Mouse (Mus musculus) liver (tissue): ENCODE measurements around the gene Olfr769.
"Not testable (repeated sequence)": the region's sequence is repeated elsewhere in the genome, so short reads cannot be mapped to it uniquely, and the experiment has no call there.

Experiments
- DNase-seq: peaks from one replicate; pipeline ENCODE4 v3.0.0-alpha.2; 2020; ENCODE audit warnings: mixed read lengths

Gene Olfr769

GRCm38 (mm10) chr10:129117761-129118160, at the start of gene Olfr769:
TSS of gene Olfr769 (minus strand) at chr10:129117861.
- DNase-seq: no peak

- DNase-seq: no peak
Observed at GRCm38 (mm10) chr10:129164651-129165050, 47.0 kb upstream of the Olfr769 start, which contains the start of gene Olfr771. TSS of gene Olfr771 (minus strand) at chr10:129164751.

DNA sequence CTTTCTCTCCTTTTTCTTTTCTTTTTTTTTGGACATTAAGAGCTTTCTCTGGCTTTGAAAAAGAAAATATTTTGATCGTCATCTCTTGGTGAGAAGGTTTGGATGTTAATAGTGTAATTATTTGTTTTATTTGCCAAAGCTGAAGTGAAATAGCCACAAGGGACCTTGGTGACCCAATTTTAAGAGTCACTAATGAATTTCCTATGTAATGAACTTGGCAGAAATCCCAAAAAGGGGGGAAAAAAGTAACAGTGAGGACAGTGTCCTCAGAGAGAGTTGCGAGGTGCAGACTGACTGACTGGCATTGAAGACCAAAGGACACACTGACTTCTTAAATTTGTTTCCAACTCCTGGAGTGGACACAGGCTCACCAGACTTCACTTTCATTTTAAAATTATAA, 21.2 kb upstream of the Olfr769 start, which contains the start of gene Olfr770:
Gene Olfr770, minus strand, starts transcription at position 101 of the 400 bp plus-strand sequence.
- no peak for DNase-seq

DNA sequence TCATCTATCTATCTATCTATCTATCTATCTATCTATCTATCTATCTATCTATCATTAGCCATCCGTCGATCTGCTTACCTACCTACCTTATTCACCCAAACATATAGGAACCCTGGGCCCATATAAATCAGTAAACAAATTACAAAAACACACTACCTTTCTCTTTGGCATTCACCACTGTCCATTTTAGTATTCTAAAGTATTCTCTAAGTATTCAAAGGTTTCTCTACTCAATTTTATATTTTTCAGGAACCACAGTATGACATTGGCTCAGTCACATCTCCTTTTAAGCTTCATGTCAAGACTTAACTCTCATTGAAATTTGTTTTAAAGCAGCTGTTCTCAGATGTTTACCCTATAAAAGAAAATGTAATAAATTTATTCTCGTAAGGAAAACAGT, 2.5 kb downstream of the Olfr769 start:
- DNase-seq: no peak

GRCm38 (mm10) chr10:129101231-129101630, 16.4 kb downstream of the Olfr769 start:
- no peak for DNase-seq

DNA sequence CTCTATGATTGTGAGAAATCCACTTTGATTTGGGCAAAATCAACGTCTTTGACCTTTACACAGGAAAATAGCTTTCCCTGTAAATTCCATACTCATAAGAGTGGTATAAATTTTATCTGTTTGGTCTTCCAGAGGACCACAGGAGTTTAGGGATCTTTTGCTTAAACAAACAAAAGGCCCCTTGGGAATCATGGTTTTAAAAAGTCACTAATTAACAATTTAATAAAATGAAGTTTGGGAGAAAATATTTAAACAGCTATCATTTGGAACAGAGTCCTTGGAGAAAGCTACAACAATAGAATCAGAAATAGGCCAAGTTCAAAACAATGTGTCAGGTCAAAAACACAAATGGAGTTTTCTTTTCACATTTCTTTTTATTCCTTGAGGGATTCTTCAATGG, 18.4 kb downstream of the Olfr769 start, which contains the start of gene Olfr768:
Gene Olfr768, minus strand, starts transcription at position 101 of the 400 bp plus-strand sequence.
- DNase-seq: no peak

DNA sequence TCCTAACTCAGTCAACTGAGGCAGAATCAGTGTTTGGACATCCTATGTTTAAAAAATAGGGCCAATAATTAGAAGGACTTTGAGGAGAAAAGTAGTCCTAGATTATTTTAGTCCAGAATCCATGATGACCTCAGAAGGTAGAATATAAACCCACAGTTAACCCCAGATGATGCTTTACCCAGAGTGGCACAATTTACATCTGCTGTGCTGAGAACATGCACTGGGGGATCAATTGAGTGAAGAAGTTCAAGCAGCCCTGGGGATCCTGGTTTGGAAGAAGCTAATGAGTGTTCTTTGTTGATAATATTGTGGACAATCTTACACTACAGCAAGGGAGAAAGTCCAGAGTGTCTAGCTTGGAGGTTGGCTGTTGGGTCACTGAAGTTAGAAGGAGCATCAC, 34.9 kb downstream of the Olfr769 start, which contains the start of gene Olfr767:
Gene Olfr767, minus strand, starts transcription at position 101 of the 400 bp plus-strand sequence.
- DNase-seq: not testable (repeated sequence)

DNA sequence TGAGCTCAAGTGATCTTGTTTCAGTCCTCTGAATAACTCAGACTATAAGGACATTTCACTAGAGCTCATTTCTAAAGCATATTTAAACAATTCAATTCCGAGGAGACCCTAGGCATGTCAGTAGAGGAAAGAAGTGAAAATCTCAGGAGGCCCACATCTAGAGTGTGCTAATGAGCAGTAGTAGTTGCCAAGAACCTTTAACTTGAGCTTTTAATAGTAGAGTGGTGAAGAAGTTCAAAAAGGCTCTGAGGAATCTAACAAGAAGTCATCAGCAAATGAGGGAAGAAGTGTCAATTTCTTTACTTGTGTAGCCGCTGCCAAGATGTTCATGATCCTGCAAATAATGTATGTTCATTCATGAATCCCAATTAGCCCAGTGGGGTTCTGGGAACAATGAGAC, 48.8 kb downstream of the Olfr769 start, which contains the start of gene Olfr766-ps1:
Gene Olfr766-ps1, minus strand, starts transcription at position 101 of the 400 bp plus-strand sequence.
- no peak for DNase-seq
